Mouse (Mus musculus) bone marrow macrophage, adult 2 months (primary cell): Measurements from ENCODE around the gene Ezh2.

Source experiments
- CTCF ChIP-seq: IDR thresholded peaks from 2 replicates; pipeline ENCODE4 v1.5.1; 2012; ENCODE audit warnings: low read depth, mild to moderate bottlenecking, low read length, moderate library complexity
- POLR2A ChIP-seq: IDR thresholded peaks from 2 replicates; pipeline ENCODE4 v1.6.1; 2012; ENCODE audit warnings: mild to moderate bottlenecking, low read depth, low read length, borderline replicate concordance

DNA sequence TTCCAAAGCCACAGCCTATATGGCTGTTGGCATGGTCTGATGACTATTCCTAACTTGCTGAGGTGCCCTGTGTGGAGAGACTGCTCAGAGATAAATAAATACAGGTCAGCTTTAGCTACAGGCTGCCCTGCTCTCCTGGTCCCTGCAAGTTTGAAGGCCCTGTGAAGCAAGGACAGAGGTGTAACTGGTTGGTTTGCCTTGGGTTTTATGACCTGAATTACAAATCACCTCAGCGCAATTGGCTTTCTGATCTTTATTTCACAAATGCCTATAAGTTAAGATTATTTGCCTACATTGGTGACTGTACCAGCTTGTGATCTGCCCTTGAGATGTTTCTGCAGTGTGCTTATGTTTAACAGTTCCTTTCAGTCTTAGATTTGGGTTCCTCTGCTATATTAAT, 113.1 kb downstream of the Ezh2 start:
- TF ChIP-seq CTCF (no peak), POLR2A (no peak)
